Mouse (Mus musculus): ENCODE data around the gene Gm20821.
"Not testable (repeated sequence)": the region's sequence is repeated elsewhere in the genome, so short reads cannot be mapped to it uniquely, and the experiment has no call there.

Gene Gm20821

GRCm38 (mm10) chrY:9781504-9781903 lies at the start of gene Gm20821:
Gene Gm20821, plus strand, starts transcription at chrY:9781804.
- not testable (repeated sequence) for DNase-seq (ENCODE audit: low read depth)

Measured in fibroblast of lung, adult 2 months (primary cell).